Comparison of ENCODE assay signal across 20 mouse cellular contexts in genomic region chr2:65161715-65162114, GRCm38 (mm10).
"Had no signal": no experiment of that assay in that cellular context is flagged by ENCODE, and none has a peak within 500 bp of the region (broad histone marks: within the 10 kb centered on the region; RNA-seq: fewer than 3 reads in every experiment).

No protein-coding gene starts in this region.

- H3K9me3 ChIP-seq: midbrain, embryonic 10.5 days; midbrain, embryonic 12.5 days; neural tube, embryonic 13.5 days; neural tube, embryonic 15.5 days; stomach, embryonic 15.5 days had no signal

- H3K27me3 ChIP-seq: midbrain, embryonic 12.5 days; neural tube, embryonic 13.5 days; neural tube, embryonic 15.5 days; stomach, embryonic 15.5 days had no signal

- H3K36me3 ChIP-seq: midbrain, embryonic 10.5 days; midbrain, embryonic 12.5 days; neural tube, embryonic 13.5 days; neural tube, embryonic 15.5 days; stomach, embryonic 15.5 days had no signal

- DNase-seq: lung, adult 18-20 months; lung, embryonic 14.5 days; lung, postnatal 10 days; lung, postnatal 4 days; midbrain, embryonic 14.5 days; retina, postnatal 1 day; right cerebral cortex, adult 18-20 months; right cerebral cortex, postnatal 25 days; right cerebral cortex, postnatal 4 days; thymus, adult 2 months; thymus, postnatal 25 days; thymus, postnatal 4 days had no signal

- ATAC-seq: midbrain, embryonic 16.5 days had no signal

- H3K4me1 ChIP-seq: midbrain, embryonic 10.5 days; midbrain, embryonic 12.5 days; neural tube, embryonic 13.5 days; stomach, embryonic 15.5 days had no signal

- H3K27ac ChIP-seq: midbrain, embryonic 10.5 days; midbrain, embryonic 12.5 days; neural tube, embryonic 13.5 days; neural tube, embryonic 15.5 days; stomach, embryonic 15.5 days; stomach, postnatal 0 days had no signal

- H3K4me3 ChIP-seq: midbrain, embryonic 10.5 days; midbrain, embryonic 12.5 days; myocyte; neural tube, embryonic 13.5 days; neural tube, embryonic 15.5 days; stomach, embryonic 15.5 days had no signal
